Mouse (Mus musculus) liver (tissue): ENCODE results near the gene Kctd20.

Experiments used
- DNase-seq: peaks from one replicate; pipeline ENCODE4 v3.0.0-alpha.2; 2020; ENCODE audit warnings: mixed read lengths

The Kctd20 gene

DNA sequence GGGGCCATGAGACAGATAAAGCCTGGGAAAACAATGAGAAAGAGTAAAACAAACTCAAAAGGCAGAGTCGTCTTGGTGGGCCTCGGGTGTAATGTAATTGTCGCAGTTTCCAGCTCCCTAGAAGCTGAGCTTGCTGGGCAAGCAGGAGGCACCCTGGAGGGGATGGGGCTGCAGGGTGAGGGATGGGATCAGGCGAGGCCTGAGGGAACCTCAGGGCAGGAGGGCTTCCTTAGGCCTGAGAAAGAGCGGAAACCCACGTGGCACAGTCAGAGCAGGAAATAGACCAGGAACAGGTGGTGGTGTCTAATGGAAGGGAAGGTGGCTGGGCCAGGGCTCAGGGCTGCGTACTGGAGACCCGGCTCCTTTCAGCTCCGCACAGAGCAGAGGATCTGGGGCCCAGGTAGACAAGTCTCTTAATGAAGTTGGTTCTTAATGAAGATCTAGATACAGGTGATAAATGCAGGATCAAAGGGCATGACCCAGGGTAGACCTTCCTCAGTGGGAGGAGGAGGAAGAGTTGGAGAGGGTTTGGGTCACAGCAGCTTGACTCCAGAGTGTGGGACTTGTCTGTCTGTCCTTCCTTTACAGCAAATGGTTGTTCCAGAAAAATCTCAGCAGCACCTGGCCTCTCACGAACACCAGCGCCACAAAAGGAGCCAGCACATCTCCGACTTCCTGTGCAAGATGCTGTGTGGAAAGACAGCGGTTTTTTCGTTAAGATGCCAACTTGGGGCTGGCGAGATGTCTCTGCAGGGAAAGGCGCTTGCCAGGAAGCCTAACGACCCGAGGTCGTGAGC is 17.4 kb upstream of the Kctd20 start:
- no peak for DNase-seq

DNA sequence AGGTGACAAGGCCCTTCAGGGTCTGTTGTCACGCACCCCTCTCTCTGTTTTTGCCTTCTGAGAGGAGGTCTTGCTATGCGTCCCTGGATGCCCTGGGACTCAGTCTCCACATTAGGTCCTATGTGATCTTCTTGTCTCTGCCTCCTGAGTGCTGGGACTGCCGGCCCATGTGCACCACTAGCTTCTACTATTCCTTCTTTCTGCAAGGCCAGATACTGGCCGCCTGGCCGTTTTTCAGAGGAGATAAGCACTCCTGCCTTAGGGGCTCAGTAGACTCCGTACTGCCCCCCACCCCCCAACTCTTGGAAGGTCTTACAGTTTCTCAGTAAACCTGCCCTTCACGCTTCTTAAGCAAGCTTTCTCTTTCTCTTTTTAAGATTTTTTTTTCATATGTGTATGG is 15.6 kb upstream of the Kctd20 start:
- DNase-seq: peak; percentile 66

DNA sequence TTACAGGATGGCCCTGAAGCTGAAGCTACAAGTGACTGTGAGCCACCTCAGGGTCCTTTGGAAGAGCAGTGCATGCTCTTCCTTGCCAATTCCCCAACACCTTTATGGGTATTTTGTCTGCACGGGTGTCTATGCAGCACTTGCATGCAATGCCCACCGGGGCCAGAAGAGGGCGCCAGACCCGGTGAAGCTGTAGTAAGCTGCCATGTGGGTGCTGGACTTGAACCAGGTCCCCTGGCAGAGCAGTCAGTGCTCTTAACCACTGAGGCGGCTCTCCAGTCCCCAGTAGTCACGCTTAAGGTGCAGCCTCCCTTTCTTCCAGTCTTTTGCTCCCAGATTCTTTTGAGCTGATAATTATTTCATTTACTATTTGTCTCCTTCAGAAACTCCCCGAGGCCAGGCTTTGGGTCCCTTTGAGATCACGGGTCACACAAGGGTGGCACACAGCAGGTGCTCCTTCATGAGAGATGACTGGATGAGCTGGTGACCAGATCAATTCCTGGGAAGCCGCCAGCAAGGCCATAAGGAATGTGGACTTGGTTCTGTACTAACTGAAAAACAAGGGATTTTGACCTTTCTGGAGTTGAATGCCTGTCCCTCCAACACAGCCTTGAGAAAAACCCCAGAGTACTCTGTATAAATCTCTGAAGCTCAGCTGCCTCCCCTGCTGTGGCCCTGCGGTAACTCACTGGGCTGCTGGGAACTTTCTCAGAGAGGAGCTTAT is 15.0 kb upstream of the Kctd20 start:
- DNase-seq: peak; percentile 81

DNA sequence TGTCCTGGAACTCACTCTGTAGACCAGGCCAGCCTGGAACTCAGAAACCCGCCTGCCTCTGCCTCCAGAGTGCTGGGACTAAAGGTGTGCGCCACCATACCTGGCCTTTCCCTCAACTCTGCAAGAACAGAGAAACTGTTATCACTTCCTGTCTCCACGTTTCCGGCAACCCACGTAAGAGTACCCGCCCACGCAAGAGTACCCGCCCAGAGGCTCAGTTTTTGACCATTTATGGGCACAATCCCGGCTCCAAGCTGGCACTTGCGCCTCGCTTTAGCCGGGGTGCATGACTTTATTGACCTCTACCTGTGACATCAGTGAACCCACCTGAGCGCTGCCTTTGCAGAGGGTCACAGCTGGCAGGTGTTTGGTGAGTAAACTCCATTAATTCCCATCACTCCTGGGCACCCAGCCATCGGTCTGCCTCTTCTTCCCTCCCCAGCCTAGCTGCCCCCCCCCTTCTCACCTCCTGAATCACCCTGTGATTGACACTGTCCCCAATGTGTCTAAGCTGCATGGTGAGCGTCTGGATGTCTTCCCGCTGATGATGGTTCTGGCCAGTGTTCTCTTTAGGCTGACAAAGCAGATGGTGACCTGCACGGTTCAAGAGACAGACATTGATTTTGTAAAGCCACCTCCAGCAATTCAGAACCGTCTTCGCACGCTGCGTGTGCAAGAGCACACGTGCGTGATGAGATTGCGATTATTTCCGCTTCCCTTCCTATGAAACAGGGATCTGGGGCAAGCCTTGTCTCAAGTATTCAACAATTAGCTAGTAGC is 10.8 kb upstream of the Kctd20 start:
- DNase-seq: no peak

DNA sequence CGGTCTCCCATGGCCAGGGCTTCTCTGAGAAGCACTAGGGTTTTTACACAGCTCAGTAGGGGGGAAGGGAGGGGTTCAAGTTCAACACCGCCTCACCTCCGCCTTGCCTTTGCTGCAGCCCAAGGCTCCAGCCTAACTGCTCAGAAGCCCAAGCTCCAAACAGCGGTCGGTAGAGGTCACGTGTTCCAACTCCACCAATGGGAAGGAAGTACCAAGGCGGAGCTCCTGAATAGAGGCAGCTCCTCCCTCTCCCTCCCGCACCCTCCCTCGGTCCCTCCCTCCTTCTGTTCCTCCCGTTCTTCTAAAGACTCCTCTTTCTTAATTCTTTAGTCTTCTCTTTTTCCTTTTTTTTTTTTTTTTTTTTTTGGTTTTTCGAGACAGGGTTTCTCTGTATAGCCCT is 9.6 kb upstream of the Kctd20 start:
- DNase-seq: peak; percentile 79

DNA sequence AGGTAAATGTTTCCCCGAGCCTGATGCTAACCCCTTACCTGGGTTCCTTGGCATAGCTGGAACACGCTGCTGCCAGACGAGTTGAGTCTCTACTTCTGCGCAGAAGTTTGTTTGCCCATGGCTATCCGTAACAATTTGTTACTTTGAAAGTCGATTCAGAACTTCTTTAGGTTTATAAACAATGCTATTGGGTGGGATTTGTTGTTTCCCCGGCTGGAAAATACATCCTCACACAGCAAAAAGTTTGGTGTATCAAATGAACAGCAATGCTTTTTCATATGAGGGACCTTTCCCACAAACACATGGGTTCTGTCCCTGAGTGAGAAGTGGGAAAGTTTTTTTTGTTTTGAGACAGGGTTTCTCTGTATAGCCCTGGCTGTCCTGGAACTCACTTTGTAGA is 8.0 kb upstream of the Kctd20 start, which contains the start of gene Pxt1:
Gene Pxt1, minus strand, starts transcription at position 101 of the 400 bp plus-strand sequence.
- no peak for DNase-seq

DNA sequence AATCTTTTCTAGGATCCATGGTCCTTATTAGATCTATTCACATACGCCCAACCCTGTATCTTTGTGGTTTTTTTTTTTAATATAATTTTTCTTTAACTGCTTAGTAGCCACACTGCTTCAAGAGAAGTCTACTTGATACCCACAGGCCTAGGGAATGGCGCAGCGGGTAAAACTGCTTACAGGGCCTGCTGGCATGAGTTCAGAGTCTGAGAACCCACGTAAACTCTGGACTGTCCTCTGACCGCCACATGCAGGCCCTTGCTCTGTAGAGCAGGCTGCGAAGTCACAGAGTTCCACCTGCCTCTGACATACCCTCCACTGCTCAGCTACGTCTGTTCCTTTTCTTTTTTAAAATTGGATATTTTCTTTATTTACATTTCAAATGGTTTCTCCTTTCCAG is 7.3 kb upstream of the Kctd20 start:
- no peak for DNase-seq

DNA sequence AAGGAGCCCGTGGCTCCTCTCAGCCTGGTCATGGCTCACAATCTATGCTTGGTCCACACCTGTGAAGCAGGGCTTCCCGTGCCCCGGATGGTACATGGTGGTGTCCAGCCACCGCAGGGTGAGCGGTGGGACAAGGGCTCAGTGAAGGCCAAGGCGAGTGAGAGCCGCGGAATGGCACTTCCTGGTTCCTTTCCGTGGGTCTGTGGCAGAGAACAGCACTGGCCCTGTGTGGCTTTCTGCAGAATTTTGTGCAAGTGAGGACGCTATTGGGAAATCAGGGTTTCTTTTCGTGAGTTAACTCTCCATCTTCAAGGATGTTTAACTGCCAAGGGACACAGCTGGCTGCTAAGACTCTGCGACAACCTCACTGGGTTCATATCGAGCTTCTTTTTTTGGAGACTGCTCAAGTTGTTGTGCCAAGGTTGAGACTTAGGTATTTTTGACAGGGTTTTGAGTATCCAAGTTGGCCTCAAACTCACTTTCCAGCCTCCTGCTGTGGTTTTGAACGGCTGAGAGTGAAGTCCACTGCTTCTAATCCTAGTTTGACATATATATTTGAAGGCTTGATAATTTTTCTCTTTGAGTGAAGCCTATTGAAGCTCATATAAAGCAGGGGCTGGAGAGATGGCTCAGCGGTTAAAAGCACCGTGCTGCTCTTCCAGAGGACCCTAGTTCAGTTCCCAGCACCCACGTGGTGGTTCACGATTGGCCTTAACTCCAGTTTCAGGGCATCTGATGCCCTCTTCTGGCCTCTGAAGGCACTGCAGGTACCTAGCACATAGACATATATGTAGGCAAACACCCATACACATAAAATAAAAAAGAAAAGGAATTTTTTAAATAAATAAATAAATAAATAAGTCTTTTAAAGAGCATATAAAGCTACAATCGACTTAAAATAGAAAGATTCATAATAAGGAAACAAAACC is 4.5 kb upstream of the Kctd20 start:
- no peak for DNase-seq

DNA sequence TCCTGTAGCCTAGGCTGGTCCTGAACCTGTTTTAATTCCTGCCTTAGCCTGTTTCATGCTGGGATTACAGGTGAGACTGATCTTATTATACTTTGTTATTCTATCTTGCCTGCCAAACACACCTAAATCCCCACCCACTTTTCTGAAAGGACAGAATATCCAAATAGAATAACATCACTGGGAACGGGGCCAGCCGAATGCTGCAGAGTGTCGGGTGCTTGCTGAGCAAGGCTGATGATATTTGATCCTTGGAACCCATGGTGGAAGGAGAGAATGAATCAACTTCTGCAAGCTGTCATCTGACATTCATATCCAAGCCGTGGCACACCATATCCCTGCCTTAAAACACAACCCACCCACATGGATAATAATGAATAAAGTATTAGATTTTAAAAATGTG is 3.1 kb upstream of the Kctd20 start:
- no peak for DNase-seq

DNA sequence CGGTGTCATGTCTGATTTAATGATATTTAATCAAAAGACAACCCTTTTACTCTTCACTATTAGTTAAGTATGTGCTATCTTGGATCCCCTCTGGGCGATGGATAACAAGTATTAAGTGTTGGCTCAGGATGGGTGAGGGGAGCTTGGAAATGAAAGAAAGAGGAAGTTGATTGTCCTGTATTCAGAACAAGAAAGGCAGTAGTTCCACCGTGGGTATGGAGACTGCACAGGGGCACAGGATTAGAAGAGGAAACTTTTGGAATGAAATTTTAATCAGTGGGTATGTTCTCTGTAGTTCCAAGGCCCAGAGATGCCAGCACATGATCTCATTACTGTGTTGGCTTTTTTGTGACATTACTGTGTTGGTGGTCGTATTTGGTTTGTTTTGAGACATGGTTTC is 999 bp upstream of the Kctd20 start:
- DNase-seq: no peak

DNA sequence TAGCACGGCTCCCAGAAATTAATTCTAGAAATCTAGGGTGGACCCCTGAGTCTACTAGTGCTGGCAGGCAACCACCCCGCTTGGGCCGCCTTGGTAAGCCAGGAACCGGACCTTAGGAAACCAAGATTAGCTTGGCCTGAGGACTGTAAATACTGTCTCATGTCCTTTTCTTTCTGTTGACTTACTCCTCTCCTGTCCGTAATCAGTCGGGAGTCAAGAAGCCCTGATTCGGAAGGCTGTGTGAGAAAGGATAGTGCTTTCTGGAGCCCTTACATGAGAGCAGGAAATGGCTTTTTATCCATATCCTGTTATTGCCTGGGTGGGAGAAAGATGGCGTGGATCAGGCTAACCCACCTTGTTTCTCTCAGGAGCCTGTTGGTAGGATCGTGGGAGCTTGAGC is 1.5 kb downstream of the Kctd20 start:
- DNase-seq: peak; percentile 55

DNA sequence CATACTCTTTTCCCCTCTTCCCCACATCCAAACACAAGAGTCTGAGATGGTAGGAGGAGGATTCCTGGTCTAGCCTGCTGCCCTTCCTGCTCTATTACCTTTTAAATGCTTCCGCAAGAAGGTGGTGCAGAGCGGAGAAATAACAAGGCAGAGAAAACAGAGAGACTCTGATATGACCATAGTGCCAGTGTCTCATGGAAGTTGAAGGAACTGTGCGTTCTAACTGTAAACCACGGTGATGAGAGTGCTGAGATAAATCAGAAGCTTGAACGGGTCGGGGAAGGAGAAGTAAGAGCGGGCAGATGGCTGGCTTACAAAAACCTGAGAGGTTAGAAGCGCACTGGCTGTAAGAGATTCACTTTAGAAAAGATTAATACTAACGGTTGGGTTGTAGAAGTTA is 2.7 kb downstream of the Kctd20 start:
- DNase-seq: no peak

DNA sequence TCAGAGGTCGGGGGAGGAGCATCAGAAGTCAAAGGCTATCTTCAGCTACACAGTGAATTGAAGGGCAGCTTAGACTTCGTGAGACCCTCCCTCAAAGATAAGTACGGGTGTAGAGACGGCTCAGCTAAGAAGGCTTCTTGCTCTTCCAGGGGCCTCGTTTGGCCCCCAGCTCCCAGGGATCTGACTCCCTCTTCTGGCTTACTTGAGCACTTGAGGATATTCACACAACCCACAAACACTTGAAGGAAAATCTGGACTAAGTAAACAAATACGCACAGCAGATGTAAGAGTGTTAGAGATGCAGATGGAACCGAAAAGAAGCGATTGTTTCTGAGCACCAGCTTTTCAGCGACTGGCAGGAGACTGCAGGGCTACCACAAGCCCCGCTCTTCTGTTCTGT is 8.8 kb downstream of the Kctd20 start:
- no peak for DNase-seq

DNA sequence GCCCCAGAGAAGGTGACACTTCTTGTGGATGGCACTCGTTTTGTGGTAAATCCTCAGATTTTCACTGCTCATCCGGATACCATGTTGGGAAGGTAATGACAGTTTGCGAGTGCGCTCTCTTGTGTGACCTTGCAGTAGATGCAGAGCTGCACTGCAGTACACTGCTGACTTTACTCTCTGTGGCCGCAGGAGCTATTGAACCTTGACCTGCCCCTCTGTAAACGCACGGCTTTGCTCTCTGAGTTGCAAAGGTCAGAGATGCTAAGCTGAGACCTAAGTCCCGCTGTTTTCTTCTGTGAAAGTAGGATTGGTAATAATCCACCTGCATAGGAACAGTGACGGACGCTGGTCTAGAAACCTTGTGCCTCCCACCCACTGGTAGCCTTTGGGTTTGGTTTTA is 9.8 kb downstream of the Kctd20 start:
- DNase-seq: no peak

DNA sequence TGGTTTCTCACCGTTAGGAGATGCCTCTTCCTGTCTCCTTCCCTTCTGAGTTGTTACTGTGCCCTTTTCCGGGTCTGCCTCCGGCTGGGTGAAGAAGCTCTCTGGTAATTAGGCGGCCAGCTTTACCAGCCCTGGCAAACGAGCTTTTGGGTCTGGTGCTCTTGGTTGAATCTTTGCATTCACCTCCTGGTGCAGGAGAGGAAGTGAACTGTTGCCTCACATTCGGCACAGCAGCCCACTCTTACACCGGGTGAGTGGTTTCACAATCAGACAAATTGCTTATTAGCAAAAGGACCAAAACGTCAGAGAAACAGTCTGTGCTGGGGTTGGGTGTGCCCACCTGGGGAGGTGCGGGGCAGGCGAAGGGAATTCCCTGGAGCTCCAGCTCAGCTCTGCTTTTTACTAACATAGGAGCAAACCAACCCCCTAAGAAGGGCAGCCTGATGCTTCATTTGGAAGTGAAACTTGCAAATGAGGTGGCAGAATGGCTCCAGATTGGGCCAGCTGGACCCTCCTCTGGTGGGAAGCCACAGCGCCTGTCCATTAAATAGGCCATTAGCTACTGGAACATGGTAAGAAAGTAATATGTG is 15.4 kb downstream of the Kctd20 start:
- DNase-seq: no peak

DNA sequence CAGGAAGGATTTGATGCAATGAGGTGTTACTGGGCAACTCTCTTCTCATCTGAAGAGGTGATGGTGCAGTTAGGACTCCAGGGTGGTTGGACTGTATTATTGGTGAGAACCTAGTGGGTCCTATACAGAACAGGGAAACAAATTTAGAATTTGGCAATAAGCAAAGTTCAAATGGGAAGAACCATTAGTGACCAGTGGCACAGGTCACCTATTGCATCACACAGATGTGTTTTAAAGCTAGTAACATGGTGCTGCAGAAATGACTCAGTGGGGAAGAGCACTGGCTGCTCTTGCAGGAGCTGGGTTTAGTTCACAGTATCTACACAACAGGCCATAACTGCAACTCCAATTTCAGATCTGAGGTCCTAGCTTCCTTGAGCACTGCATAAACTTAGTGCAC is 18.4 kb downstream of the Kctd20 start:
- DNase-seq: no peak

DNA sequence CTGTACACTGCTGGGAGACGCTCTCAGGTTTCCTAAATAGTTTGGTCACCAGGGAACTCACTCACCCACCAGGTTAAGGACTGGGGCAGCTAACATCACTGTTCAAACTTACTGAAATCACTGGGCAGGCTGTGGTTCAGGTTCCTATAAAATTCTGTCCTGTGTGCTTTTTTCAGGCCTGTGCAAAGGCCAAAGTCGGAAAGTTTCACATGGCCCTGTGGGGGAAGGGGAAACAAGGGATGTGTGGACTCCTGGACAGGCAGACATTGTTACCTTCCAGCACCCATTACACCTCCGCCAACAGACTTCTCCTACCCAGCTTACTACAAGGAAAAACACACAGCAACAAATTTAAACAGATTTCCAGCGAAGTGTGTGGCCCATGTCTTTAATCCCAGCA is 27.3 kb downstream of the Kctd20 start:
- DNase-seq: no peak

DNA sequence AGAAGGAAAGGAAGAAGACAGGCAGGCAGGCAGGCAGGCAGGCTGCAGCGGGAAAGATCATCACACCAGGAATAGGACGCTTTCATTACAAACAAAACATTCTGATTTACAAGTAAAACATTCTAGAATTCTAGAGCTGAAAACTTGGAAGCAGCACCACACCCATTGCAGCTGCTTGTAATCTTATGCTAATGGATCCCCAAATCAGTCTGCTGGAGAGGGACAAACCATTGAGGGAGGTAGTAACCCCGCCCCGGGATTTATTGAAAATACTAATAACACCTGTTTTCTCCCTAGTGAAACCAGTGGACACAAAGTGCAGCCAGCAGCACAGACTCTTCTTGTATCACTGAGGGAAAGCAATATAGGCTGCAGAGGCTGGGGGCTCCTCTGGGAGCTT is 29.3 kb downstream of the Kctd20 start:
- no peak for DNase-seq

DNA sequence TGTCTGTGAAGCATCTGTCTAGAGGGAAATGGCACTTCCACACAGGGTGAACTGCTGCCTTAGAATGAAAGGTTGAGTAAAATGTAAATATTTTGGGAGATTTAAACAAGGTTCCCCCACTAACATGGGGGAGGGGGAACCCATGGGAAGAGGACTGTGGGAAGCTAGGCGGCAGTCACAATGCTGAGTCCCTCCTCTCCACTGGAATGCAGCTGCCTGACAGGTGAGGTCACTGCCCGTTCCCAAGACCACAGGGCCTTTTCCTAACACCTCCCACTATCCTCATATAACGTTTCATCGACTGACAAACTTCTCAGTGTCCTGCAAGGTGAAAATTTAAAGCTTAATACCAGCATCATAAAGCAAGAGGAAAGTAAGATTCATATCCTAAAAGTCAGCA is 30.8 kb downstream of the Kctd20 start:
- no peak for DNase-seq

DNA sequence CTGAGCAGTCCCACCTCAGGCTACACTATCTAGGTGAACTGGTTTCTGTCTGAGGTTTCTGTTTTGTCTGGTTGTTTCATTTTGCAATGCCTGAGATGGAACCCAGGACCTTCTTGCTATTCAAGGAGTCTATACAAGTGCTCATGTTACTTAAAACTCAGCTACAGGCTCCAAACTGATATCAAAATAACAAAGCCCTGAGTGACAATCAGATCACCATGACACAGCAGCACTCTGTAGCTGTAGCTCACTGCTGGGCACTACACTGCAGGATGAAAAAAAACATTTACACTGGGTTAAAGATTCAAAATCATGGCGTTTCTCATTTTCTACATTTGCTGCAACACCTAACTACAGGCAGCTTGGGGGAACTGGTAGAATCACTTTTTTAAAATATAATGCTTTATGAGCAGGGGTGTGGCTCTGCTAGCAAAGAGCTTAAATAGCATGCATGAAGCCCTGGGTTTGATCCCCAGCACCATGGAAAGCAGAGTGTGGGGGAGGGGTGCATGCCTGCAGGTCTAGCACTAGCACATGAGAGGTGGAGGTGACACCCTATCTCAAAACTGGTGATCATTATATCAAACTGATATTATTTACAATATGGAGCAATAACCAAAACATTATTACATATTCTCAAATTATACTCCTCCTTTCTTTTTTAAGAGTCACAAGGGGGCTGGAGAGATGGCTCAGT is 33.1 kb downstream of the Kctd20 start:
- DNase-seq: no peak

DNA sequence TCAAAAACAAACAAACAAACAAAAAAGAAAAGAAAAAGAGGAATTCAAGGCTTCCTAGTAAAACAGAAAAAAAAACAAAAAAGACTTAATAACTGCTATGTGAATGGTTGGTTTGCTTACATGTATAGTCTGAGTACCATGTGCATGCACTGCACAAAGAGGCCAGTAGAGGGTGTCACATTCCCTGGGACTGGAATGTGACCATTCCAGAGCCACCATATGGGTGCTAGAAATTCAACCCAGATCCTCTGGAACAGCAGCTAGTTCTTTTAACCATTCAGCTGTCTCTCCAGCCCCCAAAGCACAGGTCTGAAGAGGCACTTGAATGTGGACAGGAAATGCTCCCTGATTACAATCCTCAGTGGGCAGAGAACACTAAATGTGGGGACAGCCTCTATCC is 35.1 kb downstream of the Kctd20 start:
- DNase-seq: peak; percentile 45

DNA sequence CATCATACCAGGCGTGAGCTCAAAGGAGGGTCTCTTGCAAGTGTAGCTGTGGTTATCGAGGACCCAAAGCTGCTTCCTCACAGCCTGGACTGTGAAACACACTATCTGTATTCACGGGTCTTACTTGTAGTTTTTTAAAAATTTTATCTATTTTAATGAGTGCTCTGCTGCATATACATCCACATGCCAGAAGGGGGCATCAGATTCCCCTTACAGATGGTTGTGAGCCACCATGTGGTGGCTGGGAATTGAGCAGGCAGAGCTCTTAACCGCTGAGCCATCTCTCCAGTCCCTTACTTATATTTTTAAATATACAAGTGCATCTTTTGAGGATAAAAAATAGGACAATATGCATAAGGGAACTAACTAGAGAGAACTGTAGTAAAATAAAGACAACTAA is 36.0 kb downstream of the Kctd20 start:
- peak; percentile 56 for DNase-seq
